Mouse (Mus musculus) stomach, postnatal 0 days (tissue): ENCODE measurements around the gene Usp45.

Source experiments
- CTCF ChIP-seq: IDR thresholded peaks from 2 replicates; pipeline ENCODE4 v1.5.1; 2016; ENCODE audit warnings: antibody characterized with exemption, low read depth, mild to moderate bottlenecking, moderate library complexity
- EP300 ChIP-seq: optimal IDR thresholded peaks from 2 replicates; pipeline ENCODE3; 2016; ENCODE audit warnings: antibody characterized with exemption

GRCm38 (mm10) chr4:21722752-21723334, 44.1 kb upstream of the Usp45 start:
- TF ChIP-seq CTCF (no peak), EP300 (no peak)
